Mouse (Mus musculus) embryonic facial prominence, embryonic 14.5 days (tissue): Measurements from ENCODE around the gene Kdm4c. TPM values are rescaled to one million over a fixed set of nuclear protein-coding genes. Genes with fewer than 3 reads are reported as not detected.

ENCODE experiments used
- polyA plus RNA-seq: library from polyadenylated mRNA; unstranded; fragments of >200 nt; fragmentation: Nextera tagmentation; extraction: Ambion mirVana; gene quantifications from 2 replicates; pipeline ENCODE4 v1.2.1, GENCODE M21; 2014

Kdm4c gene
- polyA plus RNA-seq, 1 experiment from 2014 or later = 16.7 TPM

Other genes starting within 250 kb of the Kdm4c start
- 6.5 and 6.9 TPM in 2 replicates for gene Frmd3, start 229.1 kb upstream of the Kdm4c start, polyA plus RNA-seq